Mouse (Mus musculus) liver, embryonic 13.5 days (tissue): ENCODE data around the gene Eloa. TPM values are rescaled to one million over a fixed set of nuclear protein-coding genes. Genes with fewer than 3 reads are reported as not detected.
"Not testable (repeated sequence)": the region's sequence is repeated elsewhere in the genome, so short reads cannot be mapped to it uniquely, and the experiment has no call there.

ENCODE experiments used
- ATAC-seq: fragments of 200-750 bp; cut with Nextera tagmentation; 2 replicates; pipeline ENCODE4 v1.8.0; 2017; ENCODE audit warnings: low read depth, mild to moderate bottlenecking, moderate number of reproducible peaks, moderate library complexity
- DNase-seq: peaks from one replicate; pipeline ENCODE4 v3.0.0; 2022
- H3K27ac ChIP-seq: fragments of 300-500 bp; sonication (generic); 2 replicates; pipeline ENCODE4 v1.5.1; 2015; ENCODE audit warnings: moderate library complexity, mild to moderate bottlenecking, inconsistent platforms
- H3K27me3 ChIP-seq: fragments of 300-500 bp; sonication (generic); 2 replicates; pipeline ENCODE4 v1.6.1; 2015; ENCODE audit warnings: mild to moderate bottlenecking, inconsistent platforms
- H3K36me3 ChIP-seq: fragments of 300-500 bp; sonication (generic); 2 replicates; pipeline ENCODE4 v1.6.1; 2015; ENCODE audit warnings: mild to moderate bottlenecking, inconsistent platforms
- H3K4me1 ChIP-seq: fragments of 300-500 bp; sonication (generic); replicated peaks from 2 replicates; pipeline ENCODE4 v1.6.1; 2015; ENCODE audit warnings: inconsistent platforms
- H3K4me2 ChIP-seq: fragments of 300-500 bp; sonication (generic); 2 replicates; pipeline ENCODE4 v1.6.1; 2015; ENCODE audit warnings: inconsistent platforms, mild to moderate bottlenecking, moderate library complexity
- H3K4me3 ChIP-seq: fragments of 300-500 bp; sonication (generic); replicated peaks from 2 replicates; pipeline ENCODE4 v1.5.1; 2015; ENCODE audit warnings: mild to moderate bottlenecking, inconsistent platforms
- H3K9ac ChIP-seq: fragments of 300-500 bp; sonication (generic); 2 replicates; pipeline ENCODE4 v1.6.1; 2015; ENCODE audit warnings: mild to moderate bottlenecking, inconsistent platforms
- H3K9me3 ChIP-seq: fragments of 300-500 bp; sonication (generic); replicated peaks from 2 replicates; pipeline ENCODE4 v1.6.1; 2016; ENCODE audit warnings: inconsistent platforms
- WGBS: fragments of 180-500 bp; shearing (Covaris S2); methylation state at CpG from one replicate; pipeline ENCODE4 v1.1.7; 2015; ENCODE audit not compliant: insufficient replicate concordance; 5-methylcytosine and 5-hydroxymethylcytosine counted together
- polyA plus RNA-seq: library from polyadenylated mRNA; unstranded; fragments of >200 nt; fragmentation: Nextera tagmentation; extraction: Ambion mirVana; gene quantifications from 2 replicates; pipeline ENCODE4 v1.2.1, GENCODE M21; 2015

Gene Eloa
- polyA plus RNA-seq, 1 experiment from 2014 or later = 27.7 TPM

GRCm38 (mm10) chr4:135981524-135982063 is 40.0 kb downstream of the Eloa start:
- Histone ChIP-seq H3K9ac (no peak overlapping the region), H3K9me3 (no peaks in the 10 kb centered on the region), H3K27me3 (no peaks in the 10 kb centered on the region), H3K27ac (peak overlapping the region; percentile 39), H3K36me3 (peaks cover 87% of the 10 kb centered on the region), H3K4me1 (peaks cover 45% of the 10 kb centered on the region), H3K4me3 (no peak overlapping the region), H3K4me2 (no peak overlapping the region)
- no peak for DNase-seq
- 75% methylated on average over 7 of the region's 7 CpGs for whole genome bisulfite sequencing
- no peak for ATAC-seq

DNA sequence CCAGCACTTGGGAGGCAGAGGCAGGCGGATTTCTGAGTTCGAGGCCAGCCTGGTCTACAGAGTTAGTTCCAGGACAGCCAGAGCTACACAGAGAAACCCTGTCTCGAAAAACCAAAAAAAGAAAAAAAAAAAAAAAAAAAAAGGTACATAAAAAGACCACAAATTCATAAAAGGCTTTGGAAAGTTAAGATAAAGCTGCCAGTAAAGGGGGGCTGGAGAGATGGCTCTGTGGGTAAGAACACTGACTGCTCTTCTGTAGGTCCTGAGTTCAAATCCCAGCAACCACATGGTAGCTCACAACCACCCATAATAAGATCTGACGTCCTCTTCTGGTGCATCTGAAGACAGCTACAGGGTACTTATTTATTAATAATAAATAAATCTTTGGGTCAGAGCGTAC is 41.3 kb downstream of the Eloa start:
- not testable (repeated sequence) for H3K27me3 ChIP-seq, H3K4me3 ChIP-seq, H3K27ac ChIP-seq, ATAC-seq, H3K9me3 ChIP-seq, DNase-seq, H3K9ac ChIP-seq, H3K4me2 ChIP-seq
- H3K4me1 ChIP-seq = peaks cover 35% of the 10 kb centered on the region
- 88% methylated on average over 5 of the region's 5 CpGs for WGBS
- H3K36me3 ChIP-seq = peaks cover 94% of the 10 kb centered on the region

DNA sequence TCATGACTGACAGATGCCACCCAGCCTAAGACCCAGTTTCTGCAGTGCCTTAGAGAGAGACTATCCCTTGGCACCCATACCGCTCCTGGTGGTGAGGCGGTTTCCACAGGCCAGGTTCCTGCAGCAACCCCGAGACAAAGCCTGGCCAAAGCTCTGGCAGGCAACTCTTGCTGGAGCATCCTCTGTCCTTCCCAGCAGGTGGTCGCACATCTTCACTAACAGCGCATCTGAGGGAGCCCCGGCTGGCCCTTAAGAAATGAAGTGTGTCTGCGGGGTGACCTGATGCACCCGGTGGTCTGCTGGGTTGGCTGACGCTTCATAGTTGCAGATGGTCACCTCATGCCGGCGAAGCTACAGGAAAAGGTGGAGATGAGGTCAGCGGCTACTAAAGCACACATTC is 45.4 kb downstream of the Eloa start:
- H3K4me1 ChIP-seq = peaks cover 32% of the 10 kb centered on the region
- no peak overlapping the region for H3K9ac ChIP-seq
- peaks cover 72% of the 10 kb centered on the region for H3K36me3 ChIP-seq
- H3K4me2 ChIP-seq = no peak overlapping the region
- ATAC-seq = no peak
- no peaks in the 10 kb centered on the region for H3K9me3 ChIP-seq
- DNase-seq = no peak
- H3K4me3 ChIP-seq = no peak overlapping the region
- WGBS = 91% methylated on average over 12 of the region's 12 CpGs
- H3K27ac ChIP-seq = no peak overlapping the region
- H3K27me3 ChIP-seq = no peaks in the 10 kb centered on the region

- Histone ChIP-seq H3K4me2 (peak overlapping the region; percentile 86), H3K4me3 (peak overlapping the region; percentile 89), H3K27me3 (no peaks in the 10 kb centered on the region), H3K27ac (peak overlapping the region; percentile 79), H3K9me3 (no peaks in the 10 kb centered on the region), H3K4me1 (peaks cover 35% of the 10 kb centered on the region), H3K9ac (peak overlapping the region; percentile 93), H3K36me3 (peaks cover 72% of the 10 kb centered on the region)
- ATAC-seq = peak; percentile 8; the same call in 1 of the 2 replicates
- WGBS = 38% methylated on average over 13 of the region's 13 CpGs
- DNase-seq = no peak
These were observed 48.4 kb downstream of the Eloa start for GRCm38 (mm10) chr4:135972911-135973811.

GRCm38 (mm10) chr4:135972556-135972906 is 49.0 kb downstream of the Eloa start, which contains the start of gene Lypla2:
Gene Lypla2, minus strand, starts transcription at chr4:135972626.
- H3K9me3 ChIP-seq = no peaks in the 10 kb centered on the region
- H3K36me3 ChIP-seq = peaks cover 74% of the 10 kb centered on the region
- peak within 1 kb of the TSS; percentile 79 for H3K27ac ChIP-seq
- peak within 1 kb of the TSS; percentile 89 for H3K4me3 ChIP-seq
- peak within 1 kb of the TSS; percentile 86 for H3K4me2 ChIP-seq
- H3K9ac ChIP-seq = peak within 1 kb of the TSS; percentile 93
- ATAC-seq (peak; percentile 76), DNase-seq (peak; percentile 68)
- 1% methylated on average over 19 of the region's 19 CpGs for WGBS
- no peaks in the 10 kb centered on the region for H3K27me3 ChIP-seq
- H3K4me1 ChIP-seq = peaks cover 35% of the 10 kb centered on the region

- H3K36me3 ChIP-seq = peaks cover 75% of the 10 kb centered on the region
- peak overlapping the region; percentile 79 for H3K27ac ChIP-seq
- peaks cover 35% of the 10 kb centered on the region for H3K4me1 ChIP-seq
- no peaks in the 10 kb centered on the region for H3K27me3 ChIP-seq
- H3K9ac ChIP-seq = peak overlapping the region; percentile 93
- DNase-seq = no peak
- peak overlapping the region; percentile 89 for H3K4me3 ChIP-seq
- no peaks in the 10 kb centered on the region for H3K9me3 ChIP-seq
- WGBS = 1% methylated on average over 35 of the region's 35 CpGs
- peak; percentile 14 for ATAC-seq
- peak overlapping the region; percentile 86 for H3K4me2 ChIP-seq
These were observed 49.6 kb downstream of the Eloa start for GRCm38 (mm10) chr4:135971805-135972555.

DNA sequence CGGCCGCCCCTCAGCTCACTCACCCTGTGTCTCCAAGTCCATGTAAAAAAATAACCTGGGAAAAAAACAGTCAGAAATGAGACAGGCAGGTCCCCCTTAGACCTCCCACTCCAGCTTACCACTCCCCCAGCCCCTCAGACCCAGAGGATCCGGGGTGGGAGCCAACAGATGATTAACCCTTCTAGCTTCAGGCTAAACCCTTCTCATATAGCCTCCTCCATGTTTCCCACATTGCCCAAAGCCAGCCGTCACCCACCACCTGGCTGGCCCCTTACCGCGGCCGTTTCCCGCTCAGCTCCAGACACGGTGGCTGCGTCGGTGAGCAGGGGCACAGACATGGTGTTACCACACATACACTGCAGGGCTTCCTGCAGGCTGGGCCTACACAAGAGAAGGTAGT is 51.0 kb downstream of the Eloa start:
- DNase-seq (no peak), ATAC-seq (no peak)
- Histone ChIP-seq H3K4me1 (peaks cover 42% of the 10 kb centered on the region), H3K36me3 (peaks cover 75% of the 10 kb centered on the region), H3K9me3 (no peaks in the 10 kb centered on the region), H3K4me2 (peak overlapping the region; percentile 86), H3K27ac (no peak overlapping the region), H3K4me3 (peak overlapping the region; percentile 89; the same call in 1 of the 2 replicates), H3K9ac (no peak overlapping the region), H3K27me3 (no peaks in the 10 kb centered on the region)
- WGBS = 87% methylated on average over 11 of the region's 11 CpGs

DNA sequence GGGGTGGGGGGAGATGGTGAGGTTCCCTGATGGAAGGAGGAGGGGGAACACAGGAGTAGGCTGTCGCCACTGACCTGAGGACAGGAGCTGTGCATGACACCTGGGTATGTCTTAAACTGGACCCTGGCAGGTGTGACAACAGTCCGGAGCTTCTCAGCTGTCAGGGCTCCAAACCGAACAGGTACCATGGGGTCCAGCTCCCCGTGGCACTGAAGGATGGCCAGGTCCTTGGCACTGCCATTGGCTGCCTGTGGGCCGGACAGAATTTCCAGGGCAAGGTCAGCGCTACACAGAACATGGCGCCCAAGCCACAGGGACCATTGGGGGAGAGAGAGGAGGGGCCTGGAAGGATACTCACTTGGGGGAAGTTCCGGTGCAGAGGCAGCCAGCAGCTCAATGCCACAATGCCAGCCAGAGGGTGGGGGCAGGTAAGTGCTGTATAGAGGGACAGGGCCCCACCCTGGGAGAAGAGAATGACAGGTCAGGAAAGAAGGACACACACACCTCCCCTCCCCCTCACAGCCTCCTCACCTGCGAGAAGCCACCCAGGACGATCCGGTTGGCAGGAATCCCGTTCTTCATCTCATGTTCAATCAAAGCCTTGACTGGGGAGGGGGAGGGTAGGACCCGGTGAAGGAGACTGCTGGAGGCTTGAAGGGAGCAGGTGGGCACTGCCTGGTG is 52.4 kb downstream of the Eloa start:
- no peaks in the 10 kb centered on the region for H3K9me3 ChIP-seq
- ATAC-seq (no peak), DNase-seq (no peak)
- 83% methylated on average over 13 of the region's 13 CpGs for WGBS
- H3K36me3 ChIP-seq = peaks cover 62% of the 10 kb centered on the region
- no peak overlapping the region for H3K4me3 ChIP-seq
- no peak overlapping the region for H3K9ac ChIP-seq
- H3K4me2 ChIP-seq = no peak overlapping the region
- H3K27ac ChIP-seq = no peak overlapping the region
- no peaks in the 10 kb centered on the region for H3K27me3 ChIP-seq
- peaks cover 54% of the 10 kb centered on the region for H3K4me1 ChIP-seq

- Histone ChIP-seq H3K4me1 (peaks cover 52% of the 10 kb centered on the region), H3K9ac (no peak overlapping the region), H3K9me3 (no peaks in the 10 kb centered on the region), H3K27ac (no peak overlapping the region), H3K36me3 (peaks cover 55% of the 10 kb centered on the region), H3K4me2 (no peak overlapping the region), H3K27me3 (no peaks in the 10 kb centered on the region), H3K4me3 (no peak overlapping the region)
- ATAC-seq = no peak
- DNase-seq = no peak
- 72% methylated on average over 19 of the region's 19 CpGs for WGBS
These were observed 53.2 kb downstream of the Eloa start for GRCm38 (mm10) chr4:135968271-135968869.

GRCm38 (mm10) chr4:135967086-135967760 is 54.3 kb downstream of the Eloa start:
- Histone ChIP-seq H3K4me3 (no peak overlapping the region), H3K36me3 (peaks cover 56% of the 10 kb centered on the region), H3K9me3 (no peaks in the 10 kb centered on the region), H3K4me1 (peaks cover 51% of the 10 kb centered on the region), H3K27me3 (no peaks in the 10 kb centered on the region), H3K4me2 (no peak overlapping the region), H3K27ac (0 out of 2 replicates have a peak overlapping the region, but pooled peaks have one; percentile 9), H3K9ac (no peak overlapping the region)
- DNase-seq = no peak
- ATAC-seq = no peak
- WGBS = 87% methylated on average over 18 of the region's 18 CpGs
